Mouse (Mus musculus) liver, embryonic 14.5 days (tissue): Measurements from ENCODE around the gene Hmgcs1. TPM values are rescaled to one million over a fixed set of nuclear protein-coding genes. Genes with fewer than 3 reads are reported as not detected.
"Not testable (repeated sequence)": the region's sequence is repeated elsewhere in the genome, so short reads cannot be mapped to it uniquely, and the experiment has no call there.

Experiments
- ATAC-seq: fragments of 200-750 bp; cut with Nextera tagmentation; 2 replicates; pipeline ENCODE4 v1.8.0; 2017; ENCODE audit warnings: moderate number of reproducible peaks, mild to moderate bottlenecking, moderate library complexity; ENCODE audit not compliant: insufficient read depth
- DNase-seq, 3 experiments: peaks; one replicate each; pipeline ENCODE4 v3.0.0-alpha.2; 2012 to 2013; ENCODE audit warnings: low read depth in 3 of 3, low spot score in 3 of 3
- H3K27ac ChIP-seq: fragments of 300-500 bp; sonication (generic); 2 replicates; pipeline ENCODE4 v1.5.1; 2014; ENCODE audit warnings: moderate library complexity, mild to moderate bottlenecking, control low read depth, inconsistent platforms
- H3K27me3 ChIP-seq: fragments of 300-500 bp; sonication (generic); 2 replicates; pipeline ENCODE4 v1.6.1; 2014; ENCODE audit warnings: mild to moderate bottlenecking, low read length, moderate library complexity; ENCODE audit not compliant: control insufficient read depth, insufficient read depth
- H3K36me3 ChIP-seq: fragments of 300-500 bp; sonication (generic); replicated peaks from 2 replicates; pipeline ENCODE4 v1.6.1; 2014; ENCODE audit warnings: low read depth; ENCODE audit not compliant: control insufficient read depth, insufficient read depth
- H3K4me1 ChIP-seq, 2 experiments: fragments of 200-500 bp in 1 of 2; fragments of 300-500 bp in 1 of 2; sonication (generic) in 1 of 2; replicated peaks; 2 replicates each; pipeline ENCODE4 v1.6.1; 2012 to 2014; ENCODE audit warnings: antibody characterized with exemption in 1 of 2, inconsistent platforms in 1 of 2, low read length in 1 of 2; ENCODE audit not compliant: control insufficient read depth in 2 of 2, insufficient read depth in 2 of 2
- H3K4me2 ChIP-seq: fragments of 300-500 bp; sonication (generic); 2 replicates; pipeline ENCODE4 v1.6.1; 2014; ENCODE audit warnings: low read depth, mild to moderate bottlenecking, control low read depth, moderate library complexity
- H3K4me3 ChIP-seq, 2 experiments: fragments of 200-500 bp in 1 of 2; fragments of 300-500 bp in 1 of 2; sonication (generic) in 1 of 2; 2 replicates each; pipeline ENCODE4 v1.5.1; 2012 to 2014; ENCODE audit warnings: low read depth in 2 of 2, low read length in 2 of 2, mild to moderate bottlenecking in 2 of 2, control low read depth in 1 of 2, inconsistent platforms in 1 of 2, moderate library complexity in 1 of 2; ENCODE audit not compliant: insufficient read depth in 1 of 2
- H3K9ac ChIP-seq: fragments of 300-500 bp; sonication (generic); replicated peaks from 2 replicates; pipeline ENCODE4 v1.6.1; 2014; ENCODE audit warnings: mild to moderate bottlenecking, control low read depth, moderate library complexity
- H3K9me3 ChIP-seq: fragments of 300-500 bp; sonication (generic); 2 replicates; pipeline ENCODE4 v1.6.1; 2016; ENCODE audit warnings: low read length, mixed read lengths; ENCODE audit not compliant: control insufficient read depth
- CTCF ChIP-seq: IDR thresholded peaks from 2 replicates; pipeline ENCODE4 v1.5.1; 2016; ENCODE audit warnings: antibody characterized with exemption, low read depth, control low read depth
- EP300 ChIP-seq: IDR thresholded peaks from 2 replicates; pipeline ENCODE4 v1.6.1; 2016; ENCODE audit warnings: antibody characterized with exemption, low read depth
- WGBS: fragments of 180-500 bp; shearing (Covaris S2); extraction: QIAGEN DNeasy Blood & Tissue Kit; methylation state at CpG from one replicate; pipeline ENCODE4 v1.1.7; 2014; ENCODE audit not compliant: insufficient replicate concordance; 5-methylcytosine and 5-hydroxymethylcytosine counted together
- polyA plus RNA-seq, 2 experiments: library from polyadenylated mRNA; depleted of rRNA in 1 of 2; stranded (reverse) in 1 of 2; unstranded in 1 of 2; fragments of >200 nt; fragmentation: Nextera tagmentation in 1 of 2; extraction: Ambion mirVana in 1 of 2; gene quantifications; 2 replicates each; pipeline versions ENCODE4 v1.2.1 to v1.2.3; 2012 to 2014

The Hmgcs1 gene
- polyA plus RNA-seq, 2 experiments, result 76.5 to 110 TPM

DNA sequence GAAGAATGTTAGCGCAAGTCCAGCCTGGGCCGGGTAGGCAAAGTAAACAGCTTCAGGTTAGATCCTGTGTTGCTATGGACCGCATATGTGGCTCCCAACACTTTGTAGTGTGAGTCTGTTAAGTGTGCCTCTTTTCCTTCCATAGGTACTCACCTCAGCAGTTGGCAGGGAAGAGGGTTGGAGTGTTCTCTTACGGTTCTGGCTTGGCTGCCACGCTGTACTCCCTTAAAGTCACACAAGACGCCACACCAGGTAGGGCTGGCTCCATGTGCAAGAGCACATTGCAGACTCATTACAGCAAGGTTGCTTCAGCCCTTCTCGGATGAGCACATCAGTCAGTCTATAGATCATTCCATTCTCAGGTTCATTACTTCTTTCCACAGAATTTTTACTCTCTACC is 14.1 kb downstream of the Hmgcs1 start:
- TF ChIP-seq EP300 (no peak), CTCF (no peak)
- H3K27me3 ChIP-seq, result no peaks in the 10 kb centered on the region

DNA sequence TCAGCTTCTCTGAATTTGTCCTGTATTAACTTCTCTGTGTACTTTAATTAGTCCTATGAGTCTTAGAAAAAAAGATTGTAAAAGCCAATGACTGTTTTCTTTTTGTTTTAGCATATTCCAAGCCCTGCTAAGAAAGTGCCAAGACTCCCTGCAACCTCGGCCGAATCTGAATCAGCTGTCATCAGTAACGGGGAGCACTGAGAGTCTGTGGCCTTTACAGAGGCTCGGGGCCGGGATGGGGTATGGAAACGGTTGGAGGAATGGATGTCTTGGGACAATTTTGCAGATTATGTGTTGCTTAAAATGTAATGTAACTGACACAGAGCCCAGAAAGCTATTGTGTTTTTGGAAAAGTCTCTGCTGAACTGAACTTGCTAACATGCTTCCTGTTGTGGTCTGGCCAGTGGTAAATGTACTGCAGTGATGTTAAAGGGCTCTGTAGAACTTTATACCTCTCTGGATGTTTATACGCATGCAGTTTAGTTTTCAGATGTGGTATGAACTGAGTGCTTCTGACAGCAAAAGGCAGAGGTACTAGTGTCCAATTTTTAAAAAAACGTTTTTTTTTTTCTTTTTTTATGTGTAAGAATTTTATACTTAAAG is 16.2 kb downstream of the Hmgcs1 start:
- H3K4me3 ChIP-seq, H3K27ac ChIP-seq, ATAC-seq, H3K9me3 ChIP-seq, H3K27me3 ChIP-seq, H3K4me2 ChIP-seq, H3K4me1 ChIP-seq, DNase-seq, H3K9ac ChIP-seq: not testable (repeated sequence)
- H3K36me3 ChIP-seq, result peaks cover 13% of the 10 kb centered on the region
- WGBS, result 64% methylated on average over 7 of the region's 8 CpGs

More for the DNA sequence above, 14.1 kb downstream of the Hmgcs1 start:
- Histone ChIP-seq H3K4me1 (no peaks in the 10 kb centered on the region), H3K4me3 (no peak overlapping the region), H3K9ac (no peak overlapping the region), H3K4me2 (no peak overlapping the region), H3K9me3 (no peaks in the 10 kb centered on the region), H3K27ac (no peak overlapping the region), H3K36me3 (peaks cover 17% of the 10 kb centered on the region)
- ATAC-seq, result no peak
- DNase-seq, result no peak
- 78% methylated on average over 7 of the region's 7 CpGs for WGBS

DNA sequence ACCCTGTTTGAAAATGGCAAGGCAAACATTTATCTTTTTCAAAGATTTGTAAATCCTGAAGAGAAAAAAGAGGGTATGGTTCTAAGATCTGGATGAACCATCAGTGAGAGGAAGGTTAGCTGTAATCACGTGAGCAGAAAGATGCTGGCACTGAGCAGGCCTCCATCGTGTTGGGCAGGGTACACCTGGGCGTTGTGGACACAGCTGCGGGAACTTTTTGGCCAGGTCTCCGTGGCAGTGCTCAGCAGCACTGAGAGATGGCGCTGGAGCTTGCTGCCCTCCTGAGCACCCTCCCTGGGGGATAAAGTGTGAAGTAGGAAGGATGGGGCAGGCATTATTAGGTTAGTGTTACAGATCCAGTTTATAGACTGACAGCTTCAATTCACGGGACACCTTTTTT is 16.8 kb downstream of the Hmgcs1 start:
- Histone ChIP-seq H3K4me3 (no peak overlapping the region), H3K36me3 (peaks cover 13% of the 10 kb centered on the region), H3K4me2 (no peak overlapping the region), H3K9me3 (no peaks in the 10 kb centered on the region), H3K4me1 (no peaks in the 10 kb centered on the region), H3K9ac (no peak overlapping the region), H3K27ac (no peak overlapping the region), H3K27me3 (no peaks in the 10 kb centered on the region)
- TF ChIP-seq CTCF (no peak), EP300 (no peak)
- ATAC-seq, result no peak
- DNase-seq, result no peak
- WGBS, result 74% methylated on average over 7 of the region's 7 CpGs

DNA sequence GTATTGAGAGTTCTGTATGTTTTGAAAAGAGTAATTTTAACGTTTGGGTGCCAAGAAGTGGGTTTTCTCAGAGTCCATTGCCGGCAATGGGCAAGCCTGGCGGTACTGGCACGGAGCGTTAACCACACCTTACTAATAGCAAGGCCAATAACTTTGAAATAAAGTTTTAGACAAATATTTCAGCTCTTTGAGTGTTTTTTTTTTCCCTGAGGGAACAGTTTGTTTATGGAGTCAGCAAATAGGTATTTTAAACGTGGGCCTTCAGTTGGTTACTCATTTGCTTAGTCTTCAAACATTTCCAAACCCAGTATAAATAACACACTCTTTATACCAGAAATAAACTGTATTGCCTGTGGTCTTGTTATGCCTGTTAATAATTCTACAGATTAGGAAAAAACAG is 17.7 kb downstream of the Hmgcs1 start:
- H3K4me1 ChIP-seq, result no peaks in the 10 kb centered on the region
- no peak overlapping the region for H3K27ac ChIP-seq
- no peak overlapping the region for H3K4me2 ChIP-seq
- H3K9ac ChIP-seq, result no peak overlapping the region
- WGBS, result 77% methylated on average over 6 of the region's 6 CpGs
- DNase-seq (no peak), ATAC-seq (no peak)
- H3K27me3 ChIP-seq, result no peaks in the 10 kb centered on the region
- no peak overlapping the region for H3K4me3 ChIP-seq
- H3K9me3 ChIP-seq, result no peaks in the 10 kb centered on the region
- H3K36me3 ChIP-seq, result peaks cover 13% of the 10 kb centered on the region
- no peak for TF ChIP-seq EP300
- TF ChIP-seq CTCF, result no peak

DNA sequence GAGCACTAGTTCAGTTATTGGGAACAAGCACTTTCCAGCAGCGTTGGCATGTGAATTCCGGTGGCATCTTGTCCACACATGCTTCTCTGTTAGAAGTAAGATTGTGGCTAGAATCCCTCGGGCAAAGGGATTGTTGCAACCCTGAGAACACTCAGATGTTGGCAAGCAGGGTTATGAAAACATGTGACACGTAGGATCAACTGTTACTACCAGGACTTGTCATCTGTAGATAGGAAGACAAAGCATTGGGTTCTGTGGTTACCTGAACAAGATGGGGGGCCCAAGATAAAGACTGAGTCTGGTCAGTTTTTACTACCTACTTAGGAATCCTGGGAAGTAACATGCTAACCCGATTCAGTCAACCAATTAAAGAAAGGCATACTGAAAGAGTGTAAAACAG is 18.8 kb downstream of the Hmgcs1 start:
- TF ChIP-seq CTCF (no peak), EP300 (no peak; the same call in 1 of the 2 replicates)
- ATAC-seq (no peak), DNase-seq (no peak)
- Histone ChIP-seq H3K4me3 (no peak overlapping the region), H3K4me1 (no peaks in the 10 kb centered on the region), H3K27me3 (no peaks in the 10 kb centered on the region), H3K27ac (no peak overlapping the region), H3K4me2 (no peak overlapping the region), H3K9me3 (no peaks in the 10 kb centered on the region), H3K36me3 (peaks cover 13% of the 10 kb centered on the region), H3K9ac (no peak overlapping the region)
- 47% methylated on average over 5 of the region's 5 CpGs for WGBS
